Mouse (Mus musculus) frontal cortex, postnatal 36 days (tissue): ENCODE results near the gene Plcb2.
A peak's percentile ranks its signal among the peaks of the same experiment; 100 is the strongest.

Experiments used
- DNase-seq, 2 experiments: peaks; one replicate each; pipeline ENCODE4 v3.0.0; 2022; ENCODE audit warnings: low spot score in 2 of 2

The Plcb2 gene

GRCm38 (mm10) chr2:118750476-118750875 lies 22.2 kb upstream of the Plcb2 start:
- no peak for DNase-seq

DNA sequence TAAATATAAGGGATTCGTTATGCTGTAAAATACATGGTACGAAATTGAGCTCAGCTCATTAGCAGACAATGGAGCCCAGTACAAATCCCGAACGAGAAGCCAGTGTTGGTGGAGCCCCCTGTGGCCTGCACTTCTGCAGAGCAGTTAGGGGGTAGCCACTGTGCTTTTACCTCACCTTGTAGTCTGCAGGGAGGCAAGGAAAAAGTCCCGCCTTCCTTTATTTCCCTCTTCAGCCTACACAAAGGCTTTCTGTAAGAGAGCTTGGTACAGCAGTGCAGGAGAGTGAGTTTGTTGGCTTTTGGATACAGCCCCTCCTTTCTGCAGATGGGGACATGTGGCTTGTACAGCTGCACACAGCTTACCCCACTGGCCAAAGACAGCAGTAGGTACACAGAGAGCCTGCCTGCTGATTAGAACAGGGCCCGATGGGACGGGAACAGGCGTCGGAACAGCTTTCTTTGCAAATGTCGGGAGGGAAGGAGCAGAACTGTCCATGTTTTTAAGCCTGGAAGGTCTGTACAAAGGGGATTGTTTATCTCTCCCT lies 21.2 kb upstream of the Plcb2 start:
- no peak for DNase-seq

DNA sequence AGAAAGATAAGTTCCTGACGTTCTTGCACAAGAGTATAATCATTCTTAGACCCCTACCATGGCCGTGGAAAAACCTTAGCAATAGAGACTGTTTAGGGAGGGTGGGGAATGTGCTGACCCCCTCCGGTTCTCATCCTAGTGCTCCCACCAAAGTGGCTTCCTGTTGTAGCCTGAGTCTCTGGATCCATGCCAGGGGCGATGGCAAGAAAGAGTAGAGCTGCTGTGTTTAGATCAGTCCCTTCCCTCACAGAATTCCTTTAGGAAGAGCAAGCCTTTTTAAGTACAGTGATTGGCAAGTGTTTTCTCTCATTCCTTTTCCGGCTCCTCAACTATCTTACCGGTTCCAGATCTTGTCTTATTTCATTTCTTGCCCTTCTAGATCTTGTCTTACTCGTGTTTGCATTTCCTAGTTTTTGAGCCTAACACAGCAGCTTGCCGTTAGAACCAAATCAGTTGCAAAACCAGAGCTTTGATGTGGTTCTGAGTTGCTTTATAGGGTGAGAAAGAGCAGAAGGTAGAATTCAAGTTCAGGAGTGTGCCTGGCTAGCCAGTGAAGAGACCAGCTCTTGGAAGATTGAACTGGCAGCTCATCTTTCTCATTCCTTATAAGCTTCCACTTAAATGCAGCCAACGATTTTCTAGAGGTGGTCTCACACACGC lies 19.2 kb upstream of the Plcb2 start:
- no peak for DNase-seq

- DNase-seq, result no peak
These were observed 18.0 kb upstream of the Plcb2 start for GRCm38 (mm10) chr2:118745915-118746901.

- DNase-seq, result peak; percentile 89 to 93
These were observed 17.1 kb upstream of the Plcb2 start, which contains the start of gene Inafm2 for GRCm38 (mm10) chr2:118745232-118745884. Gene Inafm2, plus strand, starts transcription at chr2:118745758.

- DNase-seq, result no peak
These were observed 16.4 kb upstream of the Plcb2 start for GRCm38 (mm10) chr2:118744621-118745020.

DNA sequence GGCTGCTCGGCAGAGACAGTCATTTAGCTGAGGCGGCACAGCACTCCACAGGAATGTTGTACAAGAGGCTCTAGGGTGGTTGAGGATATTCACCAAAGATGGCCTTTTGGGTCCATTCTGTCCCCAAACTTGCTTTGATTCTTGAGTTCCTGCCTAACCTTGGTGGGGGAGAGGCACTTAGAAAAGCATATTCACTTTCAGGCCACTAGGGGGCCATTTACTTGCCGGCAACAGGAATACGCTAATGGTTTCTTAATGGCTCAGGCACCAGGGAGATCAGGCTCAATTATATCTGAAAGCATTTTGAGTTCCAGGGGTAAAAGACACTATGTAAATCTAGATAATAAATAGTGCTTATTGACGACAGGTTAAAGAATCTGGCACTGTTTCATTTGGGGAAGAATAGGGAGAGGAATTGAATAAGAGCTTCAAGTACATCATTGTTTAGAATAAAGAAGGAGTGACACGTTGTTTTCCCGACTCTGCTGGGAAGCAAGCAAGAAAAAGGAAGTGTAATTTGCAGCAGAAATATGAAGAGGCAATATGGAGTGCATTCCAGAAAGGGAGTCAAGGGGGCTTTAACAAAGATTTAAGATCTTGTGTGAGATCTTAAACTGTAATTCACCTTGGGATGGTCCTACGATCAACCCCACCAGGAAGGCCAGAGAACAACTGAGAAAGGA lies 15.2 kb upstream of the Plcb2 start:
- DNase-seq, result no peak

- DNase-seq, result peak in 1 of 2 experiments; percentile 70
These were observed 12.9 kb upstream of the Plcb2 start for GRCm38 (mm10) chr2:118741183-118741582.

GRCm38 (mm10) chr2:118740341-118740740 lies 12.1 kb upstream of the Plcb2 start:
- DNase-seq, result no peak

GRCm38 (mm10) chr2:118733341-118733740 lies 5.1 kb upstream of the Plcb2 start:
- DNase-seq, result peak in 1 of 2 experiments; percentile 72

DNA sequence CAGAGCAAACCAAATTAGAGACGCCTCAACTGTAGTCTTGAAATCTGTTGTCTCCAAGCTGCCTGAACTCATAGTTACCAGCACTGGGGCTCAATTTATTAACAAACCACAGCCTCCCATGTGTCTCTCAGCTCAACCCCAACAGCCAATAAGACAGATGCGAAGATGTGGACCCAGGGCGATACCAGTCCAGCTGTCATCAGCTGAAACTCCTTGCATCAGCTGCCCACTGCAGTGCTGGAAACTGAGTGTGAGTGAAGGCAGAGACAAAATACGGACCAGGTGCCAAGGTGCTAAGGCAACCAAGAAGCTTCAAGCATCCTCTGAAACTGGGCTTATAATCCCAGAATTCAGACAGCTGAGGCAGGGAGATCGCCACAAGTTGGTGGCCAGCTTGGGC lies 3.7 kb upstream of the Plcb2 start:
- no peak for DNase-seq

DNA sequence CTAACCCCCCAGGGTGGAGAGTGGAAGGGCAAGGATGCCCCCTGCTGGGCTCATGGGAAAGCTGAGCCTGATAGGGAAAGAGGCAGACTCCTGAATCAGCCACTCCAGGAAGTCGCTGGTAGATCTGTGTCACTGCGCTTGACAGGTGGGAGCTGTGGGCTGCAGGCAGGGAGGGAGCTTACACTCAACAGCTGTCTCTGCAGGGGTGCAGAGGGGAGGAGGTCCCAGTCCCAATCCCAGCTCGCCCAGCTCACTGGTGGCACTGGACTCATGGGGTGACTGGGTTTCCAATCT lies 2.3 kb upstream of the Plcb2 start:
- DNase-seq, result peak; percentile 76 to 79

DNA sequence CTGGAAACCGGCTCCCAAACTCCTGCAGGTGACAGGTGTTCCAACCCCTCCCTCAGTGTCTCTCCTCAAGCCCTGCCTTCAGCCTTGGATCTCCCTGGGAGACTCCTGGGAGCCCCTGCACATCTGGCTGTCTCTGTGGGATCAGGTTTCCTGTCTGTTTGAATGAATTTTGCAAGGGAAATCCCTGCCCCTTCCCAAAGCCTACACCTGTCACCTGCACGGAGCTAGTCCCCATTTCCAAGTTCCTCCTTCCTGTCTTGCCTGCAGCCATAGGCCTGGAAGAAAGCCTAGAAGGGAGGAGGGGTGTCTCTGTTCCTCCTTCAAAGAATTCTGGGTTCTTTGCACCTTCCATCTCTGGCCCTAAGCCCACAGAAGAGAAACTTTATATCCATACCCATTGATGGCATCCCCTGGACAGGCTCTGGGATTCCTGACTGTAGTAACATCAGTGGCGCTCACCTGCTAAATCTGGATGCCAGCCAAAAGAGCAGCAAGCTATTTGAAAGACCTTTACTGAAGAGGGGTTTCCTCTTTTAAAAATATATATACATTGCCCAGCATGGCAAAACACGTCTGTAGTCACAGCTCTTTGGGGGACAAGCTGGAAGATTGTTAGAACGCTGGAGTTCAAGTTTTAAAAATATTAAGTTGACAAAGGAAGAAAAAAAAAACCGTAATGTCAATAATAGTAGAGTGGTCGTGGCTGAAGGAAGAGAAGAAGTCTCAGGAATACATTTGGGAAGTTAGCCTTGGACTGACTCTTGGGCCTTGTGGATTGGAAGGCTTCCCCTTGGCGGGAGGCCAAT lies 1.8 kb upstream of the Plcb2 start:
- no peak for DNase-seq

- no peak for DNase-seq
These were observed 956 bp upstream of the Plcb2 start for GRCm38 (mm10) chr2:118729194-118729593.

DNA sequence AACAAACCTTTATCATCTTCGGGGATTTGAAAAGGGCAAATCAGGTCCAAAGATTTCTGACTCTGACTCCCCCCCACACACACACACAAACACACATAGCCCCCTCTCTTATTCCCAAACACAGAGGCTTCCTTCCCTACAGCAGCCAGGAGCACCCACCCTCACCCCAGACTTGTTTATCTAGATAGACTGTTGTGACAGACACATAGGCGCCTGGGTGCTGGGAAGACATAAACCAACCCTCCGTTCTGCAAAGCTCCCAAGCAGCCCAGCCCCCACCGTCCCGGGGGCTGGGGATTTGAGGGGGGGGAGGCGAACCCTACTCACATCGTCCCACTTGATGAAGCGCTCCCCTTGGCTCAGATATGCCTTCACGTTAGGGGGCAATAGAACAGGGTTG lies 327 bp downstream of the Plcb2 start:
- DNase-seq, result no peak

DNA sequence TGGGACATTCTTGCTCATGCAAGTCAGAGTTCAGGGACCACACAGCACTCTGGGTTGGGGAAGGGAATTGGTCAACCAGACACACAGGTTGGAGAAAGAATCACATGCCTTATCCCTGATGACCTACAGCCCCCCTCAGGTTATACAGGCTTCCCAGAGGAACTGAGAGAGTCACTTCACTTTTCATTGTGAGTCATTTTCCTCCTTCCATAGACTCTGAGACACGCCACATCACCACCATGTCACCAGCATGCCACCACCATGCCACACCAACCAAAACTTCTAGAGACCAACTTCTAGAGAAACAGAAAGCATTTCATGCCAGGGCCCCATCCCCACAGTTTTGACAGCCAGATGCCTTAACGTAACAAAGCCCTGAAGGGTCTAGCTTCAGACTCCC lies 1.4 kb downstream of the Plcb2 start:
- no peak for DNase-seq

DNA sequence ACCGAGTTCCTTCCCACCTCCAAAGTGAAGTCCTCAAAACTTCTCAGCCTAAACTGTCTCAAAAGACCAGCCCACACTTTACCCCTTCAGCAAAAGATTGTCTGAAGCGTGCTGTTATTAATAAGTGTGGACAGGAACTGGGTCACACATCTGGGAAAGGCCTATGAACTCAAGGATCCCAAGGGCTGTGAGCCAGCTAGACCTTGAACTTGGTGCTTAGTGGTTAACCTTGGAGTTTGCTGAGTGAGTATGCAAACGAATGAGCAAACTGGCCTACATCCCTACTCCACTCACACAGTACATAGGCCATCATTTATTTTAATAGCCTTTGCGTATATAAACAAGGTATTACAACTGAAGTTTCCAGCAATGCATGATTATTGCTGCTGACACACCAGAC lies 2.7 kb downstream of the Plcb2 start:
- DNase-seq, result no peak

- DNase-seq, result no peak
These were observed 4.3 kb downstream of the Plcb2 start for GRCm38 (mm10) chr2:118723693-118724486.

- DNase-seq, result no peak
These were observed 11.6 kb downstream of the Plcb2 start for GRCm38 (mm10) chr2:118716677-118717076.

GRCm38 (mm10) chr2:118714230-118714629 lies 14.0 kb downstream of the Plcb2 start:
- DNase-seq, result peak in 1 of 2 experiments; percentile 79
